In genomic region chr5:116231841-116232643, GRCm38 (mm10) we compare ENCODE assay signal across 8 mouse cellular contexts. TPM values are rescaled to one million over a fixed set of nuclear protein-coding genes. Genes with fewer than 3 reads are reported as not detected.
DNase-seq lines count a peak whose midpoint lies in the region; ATAC-seq and TF ChIP-seq lines count a peak whose summit lies in the region.

No protein-coding gene starts in this region.

- DNase-seq in ES-CJ7 (ENCODE audit: low read depth, low spot score): peak; percentile 86
- DNase-seq in adrenal gland, adult 18-20 months (ENCODE audit: low spot score in 2 of 2): peak; percentile 28 to 41
- peak; percentile 88 for DNase-seq in embryo, embryonic 11 days
- DNase-seq in kidney, postnatal 25 days: peak; percentile 46 to 69
- peak; percentile 17 for DNase-seq in lung, adult 2 months
- peak; percentile 68 for DNase-seq in retina, postnatal 7 days (ENCODE audit: low read depth, low spot score)

- H3K9ac ChIP-seq in heart, embryonic 12.5 days: no peak overlapping the region

- ATAC-seq in heart, embryonic 12.5 days (ENCODE audit: insufficient number of reproducible peaks, low FRiP score): no peak
- no peak for ATAC-seq in monocyte, adult 5-6 weeks (replicated peaks; ENCODE audit: insufficient number of reproducible peaks, low FRiP score, low TSS enrichment, poor library complexity, severe bottlenecking)

- no peak overlapping the region for H3K27ac ChIP-seq in heart, embryonic 12.5 days (ENCODE audit: poor library complexity, severe bottlenecking)

- TF ChIP-seq POLR2A in lung, adult 2 months (IDR thresholded peaks at IDR 0.05; ENCODE audit: borderline replicate concordance, extremely low read depth, low read depth, low read length): no peak

- TF ChIP-seq CTCF in lung, adult 2 months (IDR thresholded peaks at IDR 0.05; ENCODE audit: insufficient read depth, low read length): peak; percentile 81

- peak overlapping the region; percentile 39; the same call in 1 of the 2 replicates for H3K4me2 ChIP-seq in heart, embryonic 12.5 days

- 23% methylated on average over 19 of the region's 19 CpGs for WGBS in heart, embryonic 12.5 days
- WGBS in lung, adult 2 months: 29% methylated on average over 19 of the region's 19 CpGs

- no peak overlapping the region for H3K4me3 ChIP-seq in heart, embryonic 12.5 days
- H3K4me3 ChIP-seq in lung, adult 2 months (replicated peaks; ENCODE audit: extremely low read depth, low read depth, low read length): no peak overlapping the region

- H3K36me3 ChIP-seq in heart, embryonic 12.5 days: no peaks in the 10 kb centered on the region

- H3K9me3 ChIP-seq in heart, embryonic 12.5 days (replicated peaks): no peaks in the 10 kb centered on the region

- H3K27me3 ChIP-seq in heart, embryonic 12.5 days (replicated peaks): 0 out of 2 replicates have a peak, but pooled peaks cover 3% of the 10 kb centered on the region

- no peaks in the 10 kb centered on the region for H3K4me1 ChIP-seq in heart, embryonic 12.5 days (replicated peaks)
- H3K4me1 ChIP-seq in lung, adult 2 months (ENCODE audit: control insufficient read depth, insufficient read depth, low read length): no peaks in the 10 kb centered on the region

RNA-seq across cellular contexts. Expression of gene Ccdc60, which starts 56.7 kb away (rescaled TPM):
- total RNA-seq in adrenal gland, adult 18-20 months (2021): not detected
- 0.46 and 0.52 TPM in 2 replicates for polyA plus RNA-seq in heart, embryonic 12.5 days (2016; fragmentation: Nextera tagmentation; extraction: Ambion mirVana)
- 1.4 and 1.5 TPM in 2 replicates for polyA plus RNA-seq in lung, adult 2 months (2012; rRNA removed)
- total RNA-seq in monocyte, adult 5-6 weeks (2017): 0.11 to 0.29 TPM in 2 of 3 replicates, not detected in the other

Comparison
In these comparisons a context has a peak if more than half of its experiments do, and no peak if none do; other contexts are left out.
1. DNase-seq: peak in every context shown above with its lines; median percentile 88 in embryo, embryonic 11 days; 86 in ES-CJ7; 68 in retina, postnatal 7 days; 58 in kidney, postnatal 25 days; 34 in adrenal gland, adult 18-20 months; 17 in lung, adult 2 months.